Mouse (Mus musculus): ENCODE measurements at regions not wholly inside any gene's neighbourhood (a gene's known extent, or its start where the extent isn't known, plus 50 kb on each side); places are given as distances from the start of the nearest gene placed in this dataset. TPM values are rescaled to one million over a fixed set of nuclear protein-coding genes. Genes with fewer than 3 reads are reported as not detected.

- TF ChIP-seq CTCF (IDR thresholded peaks at IDR 0.05; ENCODE audit: low read depth) = no peak
- Histone ChIP-seq H3K27ac (ENCODE audit: low read depth, low read length) (no peak overlapping the region), H3K9ac (ENCODE audit: low read depth, low read length) (no peak overlapping the region), H3K9me3 (ENCODE audit: control insufficient read depth) (no peaks in the 10 kb centered on the region), H3K4me2 (replicated peaks; ENCODE audit: low read depth) (no peak overlapping the region), H3K4me1 (replicated peaks; ENCODE audit: control insufficient read depth, insufficient read depth, low read length) (no peaks in the 10 kb centered on the region), H3K4me3 (ENCODE audit: low read depth, low read length) (no peak overlapping the region), H3K36me3 (ENCODE audit: control insufficient read depth, insufficient read depth) (no peaks in the 10 kb centered on the region), H3K27me3 (replicated peaks; ENCODE audit: control insufficient read depth, insufficient read depth, low read length) (no peaks in the 10 kb centered on the region)
- no peak for ATAC-seq
- 95% methylated on average over 6 of the region's 6 CpGs for WGBS
These were observed 63.7 kb upstream of the Mpdz start for GRCm38 (mm10) chr4:81506306-81506705.

GRCm38 (mm10) chr4:81505096-81505495 is 62.5 kb upstream of the Mpdz start:
- Histone ChIP-seq H3K9ac (ENCODE audit: low read depth, low read length) (no peak overlapping the region), H3K27ac (ENCODE audit: low read depth, low read length) (no peak overlapping the region), H3K4me1 (replicated peaks; ENCODE audit: control insufficient read depth, insufficient read depth, low read length) (no peaks in the 10 kb centered on the region), H3K9me3 (ENCODE audit: control insufficient read depth) (no peaks in the 10 kb centered on the region), H3K27me3 (replicated peaks; ENCODE audit: control insufficient read depth, insufficient read depth, low read length) (no peaks in the 10 kb centered on the region), H3K4me3 (ENCODE audit: low read depth, low read length) (no peak overlapping the region), H3K36me3 (ENCODE audit: control insufficient read depth, insufficient read depth) (no peaks in the 10 kb centered on the region), H3K4me2 (replicated peaks; ENCODE audit: low read depth) (no peak overlapping the region)
- no peak for TF ChIP-seq CTCF (IDR thresholded peaks at IDR 0.05; ENCODE audit: low read depth)
- 29% methylated on average over 3 of the region's 3 CpGs for WGBS
- ATAC-seq = no peak

GRCm38 (mm10) chr4:81503941-81504340 is 61.3 kb upstream of the Mpdz start:
- TF ChIP-seq CTCF (IDR thresholded peaks at IDR 0.05; ENCODE audit: low read depth) = no peak
- Histone ChIP-seq H3K27ac (ENCODE audit: low read depth, low read length) (no peak overlapping the region), H3K36me3 (ENCODE audit: control insufficient read depth, insufficient read depth) (no peaks in the 10 kb centered on the region), H3K9me3 (ENCODE audit: control insufficient read depth) (no peaks in the 10 kb centered on the region), H3K27me3 (replicated peaks; ENCODE audit: control insufficient read depth, insufficient read depth, low read length) (no peaks in the 10 kb centered on the region), H3K4me3 (ENCODE audit: low read depth, low read length) (no peak overlapping the region), H3K4me1 (replicated peaks; ENCODE audit: control insufficient read depth, insufficient read depth, low read length) (no peaks in the 10 kb centered on the region), H3K9ac (ENCODE audit: low read depth, low read length) (no peak overlapping the region), H3K4me2 (replicated peaks; ENCODE audit: low read depth) (no peak overlapping the region)
- ATAC-seq = no peak
- 75% methylated on average over 5 of the region's 5 CpGs for WGBS

- Histone ChIP-seq H3K27me3 (replicated peaks; ENCODE audit: control insufficient read depth, insufficient read depth, low read length) (no peaks in the 10 kb centered on the region), H3K4me1 (replicated peaks; ENCODE audit: control insufficient read depth, insufficient read depth, low read length) (no peaks in the 10 kb centered on the region), H3K27ac (ENCODE audit: low read depth, low read length) (no peak overlapping the region), H3K9ac (ENCODE audit: low read depth, low read length) (no peak overlapping the region), H3K4me3 (ENCODE audit: low read depth, low read length) (no peak overlapping the region), H3K36me3 (ENCODE audit: control insufficient read depth, insufficient read depth) (no peaks in the 10 kb centered on the region), H3K4me2 (replicated peaks; ENCODE audit: low read depth) (no peak overlapping the region), H3K9me3 (ENCODE audit: control insufficient read depth) (no peaks in the 10 kb centered on the region)
- ATAC-seq = no peak
- WGBS = 79% methylated on average over 5 of the region's 5 CpGs
- TF ChIP-seq CTCF (IDR thresholded peaks at IDR 0.05; ENCODE audit: low read depth) = no peak
These were observed 59.2 kb upstream of the Mpdz start for GRCm38 (mm10) chr4:81501802-81502201.

GRCm38 (mm10) chr4:81498133-81498532 is 55.5 kb upstream of the Mpdz start:
- no peak overlapping the region for H3K4me3 ChIP-seq (ENCODE audit: low read depth, low read length)
- no peak for ATAC-seq
- peak; percentile 72 for TF ChIP-seq CTCF (IDR thresholded peaks at IDR 0.05; ENCODE audit: low read depth)
- no peaks in the 10 kb centered on the region for H3K9me3 ChIP-seq (ENCODE audit: control insufficient read depth)
- no peaks in the 10 kb centered on the region for H3K27me3 ChIP-seq (replicated peaks; ENCODE audit: control insufficient read depth, insufficient read depth, low read length)
- no peaks in the 10 kb centered on the region for H3K4me1 ChIP-seq (replicated peaks; ENCODE audit: control insufficient read depth, insufficient read depth, low read length)
- H3K27ac ChIP-seq (ENCODE audit: low read depth, low read length) = no peak overlapping the region
- H3K9ac ChIP-seq (ENCODE audit: low read depth, low read length) = no peak overlapping the region
- no peak overlapping the region for H3K4me2 ChIP-seq (replicated peaks; ENCODE audit: low read depth)
- H3K36me3 ChIP-seq (ENCODE audit: control insufficient read depth, insufficient read depth) = no peaks in the 10 kb centered on the region
- 36% methylated on average over 2 of the region's 2 CpGs for WGBS

- WGBS = 84% methylated on average over 3 of the region's 3 CpGs
- no peaks in the 10 kb centered on the region for H3K4me1 ChIP-seq (replicated peaks; ENCODE audit: control insufficient read depth, insufficient read depth, low read length)
- no peak for TF ChIP-seq CTCF (IDR thresholded peaks at IDR 0.05; ENCODE audit: low read depth)
- H3K9ac ChIP-seq (ENCODE audit: low read depth, low read length) = no peak overlapping the region
- no peak overlapping the region for H3K4me2 ChIP-seq (replicated peaks; ENCODE audit: low read depth)
- H3K27me3 ChIP-seq (replicated peaks; ENCODE audit: control insufficient read depth, insufficient read depth, low read length) = no peaks in the 10 kb centered on the region
- no peaks in the 10 kb centered on the region for H3K9me3 ChIP-seq (ENCODE audit: control insufficient read depth)
- no peak for ATAC-seq
- H3K4me3 ChIP-seq (ENCODE audit: low read depth, low read length) = no peak overlapping the region
- H3K36me3 ChIP-seq (ENCODE audit: control insufficient read depth, insufficient read depth) = no peaks in the 10 kb centered on the region
- H3K27ac ChIP-seq (ENCODE audit: low read depth, low read length) = no peak overlapping the region
These were observed 50.2 kb upstream of the Mpdz start for GRCm38 (mm10) chr4:81492811-81493210.

Small RNA genes in the stretch of these regions (microRNA-seq; reads per million reads assigned to microRNA genes)
- not detected for gene Gm22402
